Mouse (Mus musculus): Measurements from ENCODE around the gene Vars.
A peak's percentile ranks its signal among the peaks of the same experiment; 100 is the strongest.

Gene Vars

GRCm38 (mm10) chr17:35057090-35057489, 56.3 kb downstream of the Vars start:
- H3K4me3 ChIP-seq (replicated peaks; ENCODE audit: low read length) = no peak overlapping the region
- H3K36me3 ChIP-seq (ENCODE audit: insufficient read depth, low read length) = peaks cover 80% of the 10 kb centered on the region
- peaks cover 6% of the 10 kb centered on the region for H3K27me3 ChIP-seq (ENCODE audit: insufficient read depth, low read length)
- H3K4me1 ChIP-seq (replicated peaks; ENCODE audit: low read depth, low read length) = peaks cover 71% of the 10 kb centered on the region
- H3K9me3 ChIP-seq (ENCODE audit: low read length) = no peaks in the 10 kb centered on the region
- no peak for TF ChIP-seq NANOG (IDR thresholded peaks at IDR 0.05; ENCODE audit: borderline replicate concordance, low read length)
- TF ChIP-seq CTCF (conservative IDR thresholded peaks at IDR 0.05; ENCODE audit: low read length) = no peak
- TF ChIP-seq POU5F1 (IDR thresholded peaks at IDR 0.05; ENCODE audit: borderline replicate concordance, low read length) = no peak

- H3K4me3 ChIP-seq (replicated peaks; ENCODE audit: low read length) = peak overlapping the region; percentile 92; the same call in 1 of the 2 replicates
- peaks cover 75% of the 10 kb centered on the region for H3K36me3 ChIP-seq (ENCODE audit: insufficient read depth, low read length)
- H3K27me3 ChIP-seq (ENCODE audit: insufficient read depth, low read length) = peaks cover 6% of the 10 kb centered on the region
- H3K9me3 ChIP-seq (ENCODE audit: low read length) = no peaks in the 10 kb centered on the region
- H3K4me1 ChIP-seq (replicated peaks; ENCODE audit: low read depth, low read length) = peaks cover 71% of the 10 kb centered on the region
- no peak for TF ChIP-seq POU5F1 (IDR thresholded peaks at IDR 0.05; ENCODE audit: borderline replicate concordance, low read length)
- TF ChIP-seq NANOG (IDR thresholded peaks at IDR 0.05; ENCODE audit: borderline replicate concordance, low read length) = no peak
- no peak for TF ChIP-seq CTCF (conservative IDR thresholded peaks at IDR 0.05; ENCODE audit: low read length)
Observed at GRCm38 (mm10) chr17:35058316-35058715, 57.5 kb downstream of the Vars start.

- peaks cover 72% of the 10 kb centered on the region for H3K4me1 ChIP-seq (replicated peaks; ENCODE audit: low read depth, low read length)
- H3K36me3 ChIP-seq (ENCODE audit: insufficient read depth, low read length) = peaks cover 69% of the 10 kb centered on the region
- no peaks in the 10 kb centered on the region for H3K9me3 ChIP-seq (ENCODE audit: low read length)
- no peak for TF ChIP-seq POU5F1 (IDR thresholded peaks at IDR 0.05; ENCODE audit: borderline replicate concordance, low read length)
- no peak for TF ChIP-seq NANOG (IDR thresholded peaks at IDR 0.05; ENCODE audit: borderline replicate concordance, low read length)
- TF ChIP-seq CTCF (conservative IDR thresholded peaks at IDR 0.05; ENCODE audit: low read length) = peak; percentile 35
- H3K4me3 ChIP-seq (replicated peaks; ENCODE audit: low read length) = peak within 1 kb of the TSS; percentile 92
- peaks cover 6% of the 10 kb centered on the region for H3K27me3 ChIP-seq (ENCODE audit: insufficient read depth, low read length)
Observed at GRCm38 (mm10) chr17:35058911-35059892, 58.4 kb downstream of the Vars start, which contains the start of gene Ddah2. Gene Ddah2 (plus strand): TSS chr17:35059035.

- no peaks in the 10 kb centered on the region for H3K9me3 ChIP-seq (ENCODE audit: low read length)
- TF ChIP-seq NANOG (IDR thresholded peaks at IDR 0.05; ENCODE audit: borderline replicate concordance, low read length) (no peak), CTCF (conservative IDR thresholded peaks at IDR 0.05; ENCODE audit: low read length) (no peak), POU5F1 (IDR thresholded peaks at IDR 0.05; ENCODE audit: borderline replicate concordance, low read length) (no peak)
- H3K36me3 ChIP-seq (ENCODE audit: insufficient read depth, low read length) = peaks cover 62% of the 10 kb centered on the region
- peaks cover 6% of the 10 kb centered on the region for H3K27me3 ChIP-seq (ENCODE audit: insufficient read depth, low read length)
- peak overlapping the region; percentile 92 for H3K4me3 ChIP-seq (replicated peaks; ENCODE audit: low read length)
- peaks cover 75% of the 10 kb centered on the region for H3K4me1 ChIP-seq (replicated peaks; ENCODE audit: low read depth, low read length)
Observed at GRCm38 (mm10) chr17:35060071-35060470, 59.3 kb downstream of the Vars start.

GRCm38 (mm10) chr17:35060737-35061297, 60.0 kb downstream of the Vars start:
- TF ChIP-seq POU5F1 (IDR thresholded peaks at IDR 0.05; ENCODE audit: borderline replicate concordance, low read length) (no peak), CTCF (conservative IDR thresholded peaks at IDR 0.05; ENCODE audit: low read length) (no peak), NANOG (IDR thresholded peaks at IDR 0.05; ENCODE audit: borderline replicate concordance, low read length) (no peak)
- Histone ChIP-seq H3K27me3 (ENCODE audit: insufficient read depth, low read length) (peaks cover 9% of the 10 kb centered on the region), H3K4me1 (replicated peaks; ENCODE audit: low read depth, low read length) (peaks cover 76% of the 10 kb centered on the region), H3K36me3 (ENCODE audit: insufficient read depth, low read length) (peaks cover 54% of the 10 kb centered on the region), H3K9me3 (ENCODE audit: low read length) (no peaks in the 10 kb centered on the region), H3K4me3 (replicated peaks; ENCODE audit: low read length) (peak overlapping the region; percentile 92)

- Histone ChIP-seq H3K4me3 (replicated peaks; ENCODE audit: low read length) (peak overlapping the region; percentile 92), H3K4me1 (replicated peaks; ENCODE audit: low read depth, low read length) (peaks cover 75% of the 10 kb centered on the region), H3K36me3 (ENCODE audit: insufficient read depth, low read length) (peaks cover 49% of the 10 kb centered on the region), H3K27me3 (ENCODE audit: insufficient read depth, low read length) (peaks cover 10% of the 10 kb centered on the region), H3K9me3 (ENCODE audit: low read length) (no peaks in the 10 kb centered on the region)
- TF ChIP-seq NANOG (IDR thresholded peaks at IDR 0.05; ENCODE audit: borderline replicate concordance, low read length) = no peak
- no peak for TF ChIP-seq CTCF (conservative IDR thresholded peaks at IDR 0.05; ENCODE audit: low read length)
- TF ChIP-seq POU5F1 (IDR thresholded peaks at IDR 0.05; ENCODE audit: borderline replicate concordance, low read length) = no peak
Observed at GRCm38 (mm10) chr17:35061299-35061698, 60.5 kb downstream of the Vars start.

- peaks cover 81% of the 10 kb centered on the region for H3K4me1 ChIP-seq (replicated peaks; ENCODE audit: low read depth, low read length)
- H3K36me3 ChIP-seq (ENCODE audit: insufficient read depth, low read length) = peaks cover 29% of the 10 kb centered on the region
- peaks cover 32% of the 10 kb centered on the region for H3K27me3 ChIP-seq (ENCODE audit: insufficient read depth, low read length)
- no peaks in the 10 kb centered on the region for H3K9me3 ChIP-seq (ENCODE audit: low read length)
- H3K4me3 ChIP-seq (replicated peaks; ENCODE audit: low read length) = 0 out of 2 replicates have a peak overlapping the region, but pooled peaks have one; percentile 4
- no peak for TF ChIP-seq NANOG (IDR thresholded peaks at IDR 0.05; ENCODE audit: borderline replicate concordance, low read length)
- no peak for TF ChIP-seq POU5F1 (IDR thresholded peaks at IDR 0.05; ENCODE audit: borderline replicate concordance, low read length)
- no peak for TF ChIP-seq CTCF (conservative IDR thresholded peaks at IDR 0.05; ENCODE audit: low read length)
Observed at GRCm38 (mm10) chr17:35063466-35063865, 62.7 kb downstream of the Vars start.

GRCm38 (mm10) chr17:35064378-35064877, 63.6 kb downstream of the Vars start:
- TF ChIP-seq POU5F1 (IDR thresholded peaks at IDR 0.05; ENCODE audit: borderline replicate concordance, low read length) = no peak
- TF ChIP-seq CTCF (conservative IDR thresholded peaks at IDR 0.05; ENCODE audit: low read length) = no peak
- TF ChIP-seq NANOG (IDR thresholded peaks at IDR 0.05; ENCODE audit: borderline replicate concordance, low read length) = no peak
- H3K27me3 ChIP-seq (ENCODE audit: insufficient read depth, low read length) = peaks cover 40% of the 10 kb centered on the region
- peak overlapping the region; percentile 76 for H3K4me3 ChIP-seq (replicated peaks; ENCODE audit: low read length)
- peaks cover 87% of the 10 kb centered on the region for H3K4me1 ChIP-seq (replicated peaks; ENCODE audit: low read depth, low read length)
- H3K9me3 ChIP-seq (ENCODE audit: low read length) = no peaks in the 10 kb centered on the region
- H3K36me3 ChIP-seq (ENCODE audit: insufficient read depth, low read length) = peaks cover 26% of the 10 kb centered on the region
